Mouse (Mus musculus) heart, adult 9 months (tissue): ENCODE results near the gene Ahcyl1.
A peak's percentile ranks its signal among the peaks of the same experiment; 100 is the strongest.
"Not testable (repeated sequence)": the region's sequence is repeated elsewhere in the genome, so short reads cannot be mapped to it uniquely, and the experiment has no call there.

Source experiments
- DNase-seq, 2 experiments: peaks; one replicate each; pipeline ENCODE4 v3.0.0; 2022; ENCODE audit warnings: low spot score in 2 of 2

The Ahcyl1 gene

DNA sequence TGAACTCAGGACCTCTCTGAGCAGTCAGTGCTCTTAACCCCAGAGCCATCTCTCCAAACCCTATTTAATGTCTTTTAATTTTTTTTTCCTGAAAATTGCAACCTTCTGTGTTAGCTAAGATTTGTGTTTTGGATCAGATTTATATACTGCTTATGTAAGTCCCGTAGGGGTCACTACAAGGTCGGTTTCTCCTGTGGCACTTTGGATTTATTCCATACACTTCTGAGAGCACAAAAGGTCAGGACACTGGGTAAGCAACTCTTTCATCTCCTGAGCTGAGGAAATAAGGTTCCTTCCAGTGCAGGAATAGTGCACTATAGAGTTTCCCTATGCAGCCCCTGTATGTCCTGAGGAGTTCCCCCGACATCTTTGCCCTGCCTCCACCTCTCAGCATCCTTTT is 40.9 kb downstream of the Ahcyl1 start:
- no peak for DNase-seq

DNA sequence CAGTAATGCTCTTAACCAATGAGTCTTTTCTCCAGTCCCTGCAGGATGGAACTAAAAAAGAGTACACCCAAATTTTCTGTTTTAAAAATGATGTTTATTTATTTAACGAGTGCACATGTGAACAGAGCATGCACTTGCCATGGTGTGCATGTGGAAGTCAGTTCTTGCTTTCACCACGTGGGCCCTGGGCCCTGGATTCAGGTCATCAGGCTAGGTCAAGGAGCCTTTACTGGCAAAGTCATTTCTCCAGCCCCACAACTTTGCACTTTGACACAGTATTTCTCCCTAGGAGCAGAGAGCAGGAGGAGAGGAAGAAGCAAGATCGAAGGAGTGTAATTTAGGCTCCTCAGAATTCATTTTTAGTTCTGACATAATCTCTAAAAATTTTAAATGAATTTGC is 41.5 kb downstream of the Ahcyl1 start:
- no peak for DNase-seq

DNA sequence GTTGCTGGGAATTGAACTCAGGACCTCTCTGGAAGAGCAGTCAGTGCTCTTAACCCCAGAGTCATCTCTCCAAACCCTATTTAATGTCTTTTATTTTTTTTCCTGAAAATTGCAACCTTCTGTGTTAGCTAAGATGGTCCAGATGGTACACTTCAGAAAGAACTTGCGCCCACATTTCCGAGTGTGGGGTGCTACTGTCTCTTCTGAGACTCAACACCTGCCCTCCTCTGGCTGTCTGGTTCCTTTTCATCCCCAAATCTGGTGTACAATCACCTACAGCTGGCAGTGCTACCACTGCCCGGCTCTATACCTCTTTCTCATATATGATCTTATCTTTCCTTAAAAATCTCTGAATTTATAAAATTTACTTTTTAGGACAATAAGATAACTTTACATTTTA is 43.4 kb downstream of the Ahcyl1 start:
- DNase-seq, result no peak

DNA sequence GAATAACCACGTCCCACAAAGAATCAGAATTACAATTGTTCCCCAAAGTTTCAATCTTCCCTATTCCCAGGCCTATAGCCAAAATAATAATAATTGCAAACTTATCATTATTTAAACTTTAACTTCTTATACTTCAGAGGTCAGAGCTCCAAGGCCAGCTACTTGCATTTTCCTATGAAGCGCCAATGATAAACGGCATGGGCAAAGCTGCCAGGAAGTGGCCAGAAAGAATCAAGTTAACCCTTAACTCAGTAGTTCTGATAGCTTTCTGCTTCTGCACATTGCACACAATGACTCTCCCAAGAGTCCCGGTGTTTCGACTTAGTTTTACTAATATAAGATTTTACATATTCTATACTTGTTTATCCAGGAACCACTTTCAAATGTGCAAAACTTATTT is 46.1 kb downstream of the Ahcyl1 start:
- DNase-seq, result not testable (repeated sequence)

GRCm38 (mm10) chr3:107646947-107647346 is 49.4 kb downstream of the Ahcyl1 start:
- no peak for DNase-seq

- no peak for DNase-seq
Measured at GRCm38 (mm10) chr3:107637606-107638172, 58.7 kb downstream of the Ahcyl1 start.

GRCm38 (mm10) chr3:107636236-107636635 is 60.1 kb downstream of the Ahcyl1 start:
- no peak for DNase-seq

- no peak for DNase-seq
Measured at GRCm38 (mm10) chr3:107635836-107636235, 60.5 kb downstream of the Ahcyl1 start.

DNA sequence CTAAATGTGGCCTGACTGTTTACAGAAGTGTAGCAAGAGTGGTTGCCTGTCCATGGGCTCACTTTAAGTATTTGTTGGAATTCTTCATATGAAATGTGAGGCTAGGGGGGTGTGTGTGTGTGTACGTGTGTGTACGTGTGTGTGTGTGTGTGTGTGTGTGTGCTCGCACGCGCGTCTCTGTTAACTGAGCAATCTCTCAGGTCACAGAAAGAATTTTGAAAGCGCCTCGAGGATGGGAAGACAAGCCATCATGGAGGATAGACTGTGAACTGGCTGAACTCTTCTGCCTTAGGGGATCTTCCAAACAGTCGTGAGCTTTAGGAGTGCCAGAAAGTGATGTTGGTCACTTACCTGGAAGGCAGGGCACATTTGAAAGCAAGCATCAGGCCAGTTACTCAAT is 62.5 kb downstream of the Ahcyl1 start:
- no peak for DNase-seq

DNA sequence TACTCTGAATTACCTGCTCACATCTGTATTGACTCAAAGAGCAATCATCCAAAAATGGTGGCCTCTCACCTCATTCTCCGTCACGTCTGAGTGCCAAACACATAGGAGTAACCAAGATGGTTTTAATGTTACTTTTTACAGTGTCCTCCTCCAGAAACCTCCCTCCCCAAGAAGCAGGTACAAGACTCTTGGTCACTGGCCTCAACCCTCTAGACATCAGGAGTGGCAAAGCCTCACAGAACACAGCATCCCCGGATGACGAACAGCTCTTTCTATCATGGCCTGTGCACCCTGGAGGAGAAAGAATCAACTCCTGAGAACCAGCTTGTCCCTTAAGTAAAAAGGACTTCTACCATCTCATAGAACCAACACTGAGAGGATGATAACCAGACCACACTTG is 63.6 kb downstream of the Ahcyl1 start:
- no peak for DNase-seq

- DNase-seq, result peak; percentile 96
Measured at GRCm38 (mm10) chr3:107631523-107631958, 64.8 kb downstream of the Ahcyl1 start, which contains the start of gene Strip1. Strip1 (minus strand) TSS chr3:107631694.

DNA sequence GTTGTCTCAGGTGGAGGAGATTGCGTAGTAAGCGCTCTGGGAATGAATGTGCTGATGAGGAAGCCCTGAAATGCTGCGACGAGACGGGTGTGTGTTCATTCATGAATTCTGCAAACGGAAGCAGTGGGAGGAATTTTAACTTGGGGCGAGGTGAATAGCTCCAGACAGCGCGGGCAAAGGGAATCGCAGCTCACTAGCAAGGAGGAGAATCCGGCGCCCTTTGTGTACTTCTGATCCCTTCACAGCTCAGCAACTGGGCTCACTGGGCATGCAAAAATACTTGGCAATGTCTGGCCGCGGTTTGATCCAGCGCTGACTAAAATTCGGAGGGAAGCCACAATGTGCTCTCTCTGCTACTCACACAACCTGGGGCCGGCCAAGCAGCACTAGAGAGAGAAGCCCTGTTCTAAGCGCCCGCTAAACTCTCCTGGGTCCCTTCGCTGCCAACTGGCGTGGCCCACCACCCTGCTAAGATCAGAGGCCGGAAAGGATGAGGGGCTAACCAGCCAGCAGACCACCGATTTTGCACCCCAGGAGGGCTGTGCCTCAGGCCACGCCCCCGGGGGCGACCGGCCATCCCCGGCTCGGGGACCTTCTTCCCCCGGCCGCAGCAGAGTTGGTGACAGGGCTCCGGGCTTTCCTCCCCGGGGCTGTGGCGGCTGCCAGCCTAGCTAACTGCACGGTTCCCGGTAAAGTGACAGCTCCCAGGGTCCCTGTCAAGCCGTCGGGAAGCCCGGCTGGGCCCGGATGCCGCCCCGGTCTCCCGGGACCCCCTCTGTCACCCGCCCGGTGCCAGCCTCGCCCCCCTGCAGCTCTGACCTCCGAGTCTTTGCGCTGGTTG is 65.5 kb downstream of the Ahcyl1 start, which contains the start of gene Gm10961:
TSS of gene Gm10961 (plus strand) at position 641 of the 841 bp plus-strand sequence.
- DNase-seq, result no peak

- DNase-seq, result no peak
Measured at GRCm38 (mm10) chr3:107629411-107629810, 66.9 kb downstream of the Ahcyl1 start.

GRCm38 (mm10) chr3:107628551-107628950 is 67.8 kb downstream of the Ahcyl1 start:
- no peak for DNase-seq

DNA sequence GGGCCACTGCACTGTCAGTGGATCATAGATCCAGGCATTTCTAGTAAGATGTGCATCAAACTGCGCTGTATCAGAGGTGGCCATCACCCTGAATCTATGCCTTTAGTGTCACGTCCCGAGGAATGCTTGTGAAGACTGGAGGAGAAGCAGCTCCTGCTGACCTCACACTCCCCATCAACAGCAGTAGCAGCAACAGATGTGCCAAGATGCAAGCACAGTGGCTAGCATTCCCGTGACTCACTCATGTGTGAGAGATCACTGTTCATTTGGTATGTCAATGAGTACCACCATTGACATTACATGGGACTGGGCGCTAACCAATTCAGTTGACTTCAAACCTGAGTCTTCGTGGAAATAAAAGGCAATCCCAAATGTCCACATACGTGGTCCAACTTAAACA is 68.7 kb downstream of the Ahcyl1 start:
- DNase-seq, result no peak

DNA sequence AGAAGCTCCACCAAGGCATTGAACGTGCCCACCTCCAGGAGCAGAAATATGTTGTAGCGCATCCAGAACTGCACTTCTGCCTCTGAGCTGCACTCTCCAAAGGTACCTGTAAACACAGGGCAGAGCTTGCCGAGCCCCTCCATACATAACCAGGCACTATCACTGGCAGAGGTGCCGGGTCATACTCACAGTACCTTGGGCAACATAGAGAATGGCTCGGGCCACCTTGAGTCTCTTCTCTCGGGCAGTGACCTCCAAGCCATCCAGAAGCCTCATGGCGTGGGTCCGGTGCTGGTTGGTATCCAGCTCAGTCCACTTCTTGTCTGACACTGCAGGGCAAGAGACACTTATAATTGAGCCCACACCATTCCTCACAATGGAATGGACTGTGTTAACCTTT is 69.6 kb downstream of the Ahcyl1 start:
- no peak for DNase-seq

DNA sequence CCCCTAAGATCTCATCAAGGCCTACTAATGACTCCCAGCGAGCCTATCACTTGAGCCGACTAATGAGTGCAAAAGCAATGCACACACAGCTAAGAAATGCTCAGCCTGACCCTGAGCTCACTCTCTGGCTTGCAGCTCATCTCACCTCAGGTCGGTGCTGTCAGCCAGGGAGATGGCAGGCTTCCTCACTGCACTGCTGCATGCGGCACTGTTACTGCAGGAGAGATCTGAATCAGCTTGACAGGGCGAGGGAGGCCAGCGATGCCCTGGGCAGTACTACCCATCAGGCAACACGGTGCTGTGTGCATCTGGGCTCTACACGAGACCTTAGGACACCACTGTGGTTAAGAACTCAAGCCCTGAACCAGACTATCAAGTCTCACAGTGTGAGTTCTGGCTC is 70.8 kb downstream of the Ahcyl1 start:
- DNase-seq, result no peak

DNA sequence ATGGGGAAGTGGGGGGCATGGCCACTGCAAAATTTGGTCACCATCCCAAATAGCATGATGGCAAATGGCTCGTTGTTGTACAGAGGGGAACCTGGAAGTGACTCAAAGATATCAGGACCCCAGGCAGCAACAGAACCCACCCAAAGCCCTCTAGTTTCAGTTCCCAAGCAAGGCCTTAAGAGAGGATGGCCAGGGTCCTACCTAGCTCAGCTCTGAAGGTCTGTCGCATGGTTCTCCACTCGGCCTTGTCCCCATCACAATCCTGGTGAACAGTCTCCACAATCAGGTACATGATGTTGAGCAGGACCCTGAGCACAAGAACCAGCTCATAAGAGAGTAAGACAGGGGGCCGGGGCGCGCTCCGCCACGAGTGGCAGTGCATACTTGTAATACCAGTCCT is 71.9 kb downstream of the Ahcyl1 start:
- DNase-seq, result no peak

DNA sequence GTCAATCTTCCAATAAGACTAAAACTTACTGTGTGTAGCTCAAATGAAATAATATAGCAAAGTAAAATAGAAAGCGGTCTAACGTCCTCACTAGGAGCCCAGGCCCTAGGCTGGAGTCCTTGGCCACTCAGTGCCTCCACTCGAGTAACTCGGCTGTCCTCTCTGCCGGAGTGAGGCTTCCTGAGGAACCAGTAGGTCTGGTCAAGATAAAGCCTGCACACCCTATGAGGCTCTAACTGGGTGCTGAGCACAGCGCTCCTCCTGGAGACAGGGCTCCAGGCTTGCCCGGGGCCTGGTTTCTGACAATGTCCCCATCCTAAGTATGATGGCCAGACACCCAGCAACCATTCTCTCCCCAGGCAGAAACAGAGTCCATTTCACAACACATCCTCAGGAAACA is 73.8 kb downstream of the Ahcyl1 start:
- no peak for DNase-seq

DNA sequence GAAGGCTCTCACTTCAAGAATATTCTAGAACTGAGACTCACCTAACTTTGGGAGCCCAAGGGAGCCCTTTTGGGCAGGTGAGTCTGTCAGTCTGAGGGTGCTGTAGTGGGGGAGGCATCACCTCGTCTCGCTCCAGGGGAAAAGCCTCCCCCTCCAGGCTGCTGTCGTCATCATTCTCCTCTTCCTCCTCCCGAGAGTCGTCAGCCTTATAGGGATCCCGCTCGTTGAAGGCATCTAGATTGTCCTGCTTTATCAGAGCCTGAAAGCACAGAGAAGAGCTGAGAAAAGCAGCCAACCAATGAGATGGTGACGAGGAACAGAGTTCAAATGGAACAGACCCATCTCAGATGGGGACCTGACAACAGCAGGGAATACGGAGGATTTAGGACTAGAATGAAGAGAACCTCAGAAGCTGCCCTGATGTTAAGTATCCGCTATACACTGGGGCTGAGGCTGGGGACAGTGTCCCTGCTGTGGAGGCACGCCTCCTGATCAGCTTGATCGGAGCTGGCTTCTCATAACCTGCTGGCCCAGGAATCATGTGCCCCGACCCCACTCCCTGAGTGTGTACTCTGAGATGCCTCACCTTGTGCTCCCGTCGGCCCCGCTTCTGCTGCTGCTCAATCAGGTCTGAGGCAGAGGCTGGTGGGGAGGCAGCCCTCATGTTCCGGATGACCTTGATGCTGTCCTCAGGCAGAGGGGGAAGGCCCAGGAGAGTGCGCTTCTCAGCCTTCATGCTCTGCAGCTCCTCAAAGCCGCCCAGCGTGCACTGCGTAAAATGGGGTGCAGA is 74.9 kb downstream of the Ahcyl1 start:
- DNase-seq, result no peak

DNA sequence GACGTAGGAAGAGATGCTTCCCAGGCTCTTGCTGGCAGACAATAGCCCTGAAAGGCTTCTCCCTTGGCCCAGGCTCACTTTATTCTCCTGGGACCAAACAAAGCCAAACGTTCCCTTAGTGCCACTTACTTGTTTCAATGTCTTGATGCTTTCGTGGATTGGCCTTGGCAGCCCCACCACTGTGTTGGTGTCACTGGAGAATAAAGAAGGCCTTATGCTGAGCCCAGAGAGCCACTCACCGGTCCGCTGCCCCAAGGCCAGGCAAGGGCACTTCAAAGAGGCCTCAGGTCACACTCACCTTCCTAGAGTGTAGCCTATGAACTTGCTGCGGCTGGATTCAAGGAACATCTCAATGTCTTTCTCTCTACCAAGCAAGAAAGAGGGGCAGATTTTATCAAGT is 76.4 kb downstream of the Ahcyl1 start:
- DNase-seq, result no peak

DNA sequence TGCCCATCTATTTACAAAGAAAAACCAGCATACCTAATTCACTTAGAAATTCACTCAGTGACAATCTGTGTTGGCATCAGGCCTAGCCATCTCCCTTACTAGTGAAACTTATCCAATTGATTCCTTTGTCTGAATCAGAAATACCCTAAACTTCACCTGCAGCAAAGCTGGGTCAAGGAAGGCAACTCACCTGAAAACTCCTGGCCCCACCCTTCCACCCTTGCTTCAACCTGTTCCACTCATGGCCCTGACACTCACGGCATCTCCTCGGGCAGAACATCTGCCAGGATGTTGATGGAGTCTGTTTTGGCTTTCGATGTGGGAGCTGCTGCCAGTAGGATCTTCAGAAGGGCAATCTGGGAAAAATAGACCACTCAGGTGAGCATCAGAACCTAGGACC is 78.6 kb downstream of the Ahcyl1 start:
- no peak for DNase-seq
